Mouse (Mus musculus) midbrain, embryonic 16.5 days (tissue): ENCODE data around the gene Rbms3. TPM values are rescaled to one million over a fixed set of nuclear protein-coding genes. Genes with fewer than 3 reads are reported as not detected.

Experiments
- ATAC-seq: fragments of 200-750 bp; cut with Nextera tagmentation; 2 replicates; pipeline ENCODE4 v1.8.0; 2017; ENCODE audit warnings: moderate TSS enrichment
- H3K27ac ChIP-seq: fragments of 300-500 bp; sonication (generic); 2 replicates; pipeline ENCODE4 v1.5.1; 2014; ENCODE audit warnings: mild to moderate bottlenecking, low read length, mixed read lengths
- H3K27me3 ChIP-seq: fragments of 300-500 bp; sonication (generic); 2 replicates; pipeline ENCODE4 v1.6.1; 2014; ENCODE audit warnings: low read depth, low read length, mixed read lengths; ENCODE audit not compliant: control insufficient read depth, insufficient read depth
- H3K36me3 ChIP-seq: fragments of 300-500 bp; sonication (generic); 2 replicates; pipeline ENCODE4 v1.6.1; 2014; ENCODE audit warnings: mild to moderate bottlenecking, low read length, moderate library complexity, mixed read lengths; ENCODE audit not compliant: control insufficient read depth, insufficient read depth
- H3K4me1 ChIP-seq: fragments of 300-500 bp; sonication (generic); 2 replicates; pipeline ENCODE4 v1.6.1; 2014; ENCODE audit warnings: mild to moderate bottlenecking, low read length, mixed read lengths; ENCODE audit not compliant: control insufficient read depth, insufficient read depth
- H3K4me2 ChIP-seq: fragments of 300-500 bp; sonication (generic); 2 replicates; pipeline ENCODE4 v1.6.1; 2014; ENCODE audit warnings: mild to moderate bottlenecking, low read length, mixed read lengths
- H3K4me3 ChIP-seq: fragments of 300-500 bp; sonication (generic); 2 replicates; pipeline ENCODE4 v1.5.1; 2014; ENCODE audit warnings: low read depth, mild to moderate bottlenecking, low read length, moderate library complexity, mixed read lengths
- H3K9ac ChIP-seq: fragments of 300-500 bp; sonication (generic); 2 replicates; pipeline ENCODE4 v1.6.1; 2014; ENCODE audit warnings: low read depth, low read length, mixed read lengths
- H3K9me3 ChIP-seq: fragments of 300-500 bp; sonication (generic); replicated peaks from 2 replicates; pipeline ENCODE4 v1.6.1; 2014; ENCODE audit warnings: mild to moderate bottlenecking, low read length, mixed read lengths; ENCODE audit not compliant: control insufficient read depth, poor library complexity, severe bottlenecking
- WGBS: fragments of 180-500 bp; shearing (Covaris S2); extraction: QIAGEN DNeasy Blood & Tissue Kit; methylation state at CpG from one replicate; pipeline ENCODE4 v1.1.7; 2014; 5-methylcytosine and 5-hydroxymethylcytosine counted together
- polyA plus RNA-seq: library from polyadenylated mRNA; unstranded; fragments of >200 nt; fragmentation: Nextera tagmentation; extraction: Ambion mirVana; gene quantifications from 2 replicates; pipeline ENCODE4 v1.2.1, GENCODE M21; 2015

Gene Rbms3
- polyA plus RNA-seq, 1 experiment from 2014 or later = 65.9 TPM

- no peaks in the 10 kb centered on the region for H3K36me3 ChIP-seq
- 69% methylated on average over 4 of the region's 4 CpGs for WGBS
- no peak for ATAC-seq
- no peak overlapping the region for H3K9ac ChIP-seq
- no peak overlapping the region for H3K4me3 ChIP-seq
- no peak overlapping the region for H3K27ac ChIP-seq
- H3K9me3 ChIP-seq = peaks cover 5% of the 10 kb centered on the region; the same call in 1 of the 2 replicates
- H3K4me2 ChIP-seq = no peak overlapping the region
- peaks cover 8% of the 10 kb centered on the region for H3K4me1 ChIP-seq
- H3K27me3 ChIP-seq = no peaks in the 10 kb centered on the region
Measured at GRCm38 (mm10) chr9:116640302-116640679, 989.4 kb downstream of the Rbms3 start.

GRCm38 (mm10) chr9:116639597-116640301 lies 990.0 kb downstream of the Rbms3 start:
- H3K4me1 ChIP-seq = peaks cover 8% of the 10 kb centered on the region
- peaks cover 5% of the 10 kb centered on the region; the same call in 1 of the 2 replicates for H3K9me3 ChIP-seq
- H3K4me2 ChIP-seq = no peak overlapping the region
- H3K27ac ChIP-seq = no peak overlapping the region
- no peaks in the 10 kb centered on the region for H3K36me3 ChIP-seq
- WGBS = 48% methylated on average over 8 of the region's 8 CpGs
- H3K4me3 ChIP-seq = no peak overlapping the region
- H3K9ac ChIP-seq = no peak overlapping the region
- no peak for ATAC-seq
- H3K27me3 ChIP-seq = no peaks in the 10 kb centered on the region

GRCm38 (mm10) chr9:116633786-116634185 lies 995.9 kb downstream of the Rbms3 start:
- Histone ChIP-seq H3K4me1 (peaks cover 6% of the 10 kb centered on the region), H3K4me3 (no peak overlapping the region), H3K36me3 (no peaks in the 10 kb centered on the region), H3K27ac (no peak overlapping the region), H3K9me3 (no peaks in the 10 kb centered on the region), H3K27me3 (no peaks in the 10 kb centered on the region), H3K4me2 (no peak overlapping the region), H3K9ac (no peak overlapping the region)
- no peak for ATAC-seq
- WGBS = 91% methylated on average over 5 of the region's 5 CpGs

- no peaks in the 10 kb centered on the region for H3K27me3 ChIP-seq
- H3K36me3 ChIP-seq = no peaks in the 10 kb centered on the region
- H3K4me3 ChIP-seq = no peak overlapping the region
- no peak overlapping the region for H3K4me2 ChIP-seq
- ATAC-seq = no peak
- H3K27ac ChIP-seq = no peak overlapping the region
- H3K9me3 ChIP-seq = no peaks in the 10 kb centered on the region
- H3K4me1 ChIP-seq = peaks cover 4% of the 10 kb centered on the region
- H3K9ac ChIP-seq = no peak overlapping the region
- 94% methylated on average over 1 of the region's 1 CpGs for WGBS
Measured at GRCm38 (mm10) chr9:116633075-116633474, 996.6 kb downstream of the Rbms3 start.

GRCm38 (mm10) chr9:116631816-116632215 lies 997.9 kb downstream of the Rbms3 start:
- no peak overlapping the region for H3K4me3 ChIP-seq
- H3K4me2 ChIP-seq = no peak overlapping the region
- no peak for ATAC-seq
- no peaks in the 10 kb centered on the region for H3K9me3 ChIP-seq
- no peaks in the 10 kb centered on the region for H3K4me1 ChIP-seq
- no peak overlapping the region for H3K27ac ChIP-seq
- no peak overlapping the region for H3K9ac ChIP-seq
- H3K36me3 ChIP-seq = no peaks in the 10 kb centered on the region
- H3K27me3 ChIP-seq = no peaks in the 10 kb centered on the region
- 97% methylated on average over 1 of the region's 1 CpGs for WGBS

- Histone ChIP-seq H3K36me3 (no peaks in the 10 kb centered on the region), H3K27ac (no peak overlapping the region), H3K4me3 (no peak overlapping the region), H3K4me2 (no peak overlapping the region), H3K4me1 (no peaks in the 10 kb centered on the region), H3K27me3 (no peaks in the 10 kb centered on the region), H3K9ac (no peak overlapping the region), H3K9me3 (no peaks in the 10 kb centered on the region)
- ATAC-seq = no peak
- WGBS = 90% methylated on average over 10 of the region's 10 CpGs
Measured at GRCm38 (mm10) chr9:116630805-116631204, 998.9 kb downstream of the Rbms3 start.

- no peaks in the 10 kb centered on the region for H3K4me1 ChIP-seq
- no peak for ATAC-seq
- H3K36me3 ChIP-seq = no peaks in the 10 kb centered on the region
- H3K27ac ChIP-seq = no peak overlapping the region
- WGBS = 80% methylated on average over 5 of the region's 5 CpGs
- no peaks in the 10 kb centered on the region for H3K9me3 ChIP-seq
- no peak overlapping the region for H3K4me3 ChIP-seq
- no peaks in the 10 kb centered on the region for H3K27me3 ChIP-seq
- no peak overlapping the region for H3K4me2 ChIP-seq
- H3K9ac ChIP-seq = no peak overlapping the region
Measured at GRCm38 (mm10) chr9:116620434-116620833, 1009.3 kb downstream of the Rbms3 start.

GRCm38 (mm10) chr9:116618886-116619285 lies 1010.8 kb downstream of the Rbms3 start:
- Histone ChIP-seq H3K9me3 (no peaks in the 10 kb centered on the region), H3K4me1 (no peaks in the 10 kb centered on the region), H3K4me2 (no peak overlapping the region), H3K4me3 (no peak overlapping the region), H3K27me3 (no peaks in the 10 kb centered on the region), H3K36me3 (no peaks in the 10 kb centered on the region), H3K9ac (no peak overlapping the region), H3K27ac (no peak overlapping the region)
- no peak for ATAC-seq
- WGBS = 98% methylated on average over 5 of the region's 5 CpGs

- WGBS = 85% methylated on average over 7 of the region's 7 CpGs
- no peaks in the 10 kb centered on the region for H3K9me3 ChIP-seq
- ATAC-seq = no peak
- no peak overlapping the region for H3K9ac ChIP-seq
- H3K4me1 ChIP-seq = no peaks in the 10 kb centered on the region
- H3K4me3 ChIP-seq = no peak overlapping the region
- no peaks in the 10 kb centered on the region for H3K36me3 ChIP-seq
- H3K27ac ChIP-seq = no peak overlapping the region
- no peaks in the 10 kb centered on the region for H3K27me3 ChIP-seq
- no peak overlapping the region for H3K4me2 ChIP-seq
Measured at GRCm38 (mm10) chr9:116613276-116613675, 1016.4 kb downstream of the Rbms3 start.
